Mouse (Mus musculus) C2C12 (cell line): ENCODE data around the gene Nuak2. TPM values are rescaled to one million over a fixed set of nuclear protein-coding genes. Genes with fewer than 3 reads are reported as not detected.
"Not testable (repeated sequence)": the region's sequence is repeated elsewhere in the genome, so short reads cannot be mapped to it uniquely, and the experiment has no call there.

ENCODE experiments used
- H3K27me3 ChIP-seq: one replicate; pipeline ENCODE4 v1.6.1; 2011; ENCODE audit not compliant: control insufficient read depth, insufficient read depth, insufficient read length
- H3K36me3 ChIP-seq: one replicate; pipeline ENCODE4 v1.6.1; 2011; ENCODE audit not compliant: control insufficient read depth, insufficient read depth
- H3K4me3 ChIP-seq: one replicate; pipeline ENCODE4 v1.5.1; 2011; ENCODE audit warnings: mild to moderate bottlenecking, control low read depth; ENCODE audit not compliant: poor library complexity, insufficient read depth, severe bottlenecking
- H3K79me2 ChIP-seq: one replicate; pipeline ENCODE4 v1.6.1; 2011; ENCODE audit not compliant: control insufficient read depth, insufficient read depth
- H3K79me3 ChIP-seq: one replicate; pipeline ENCODE4 v1.6.1; 2011; ENCODE audit warnings: low read depth, control low read depth
- H3ac ChIP-seq: one replicate; pipeline ENCODE3; 2011; ENCODE audit warnings: low read depth; ENCODE audit not compliant: control insufficient read depth, insufficient read length
- CEBPB ChIP-seq: IDR thresholded peaks from one replicate; pipeline ENCODE4 v1.6.1; 2011; ENCODE audit warnings: low read depth, mild to moderate bottlenecking, control low read depth, moderate library complexity
- CTCF ChIP-seq: IDR thresholded peaks from one replicate; pipeline ENCODE4 v1.5.1; 2011; ENCODE audit not compliant: control insufficient read depth, insufficient read depth, insufficient read length
- FOSL1 ChIP-seq: IDR thresholded peaks from one replicate; pipeline ENCODE4 v1.8.0; 2011; ENCODE audit warnings: mild to moderate bottlenecking, low read length; ENCODE audit not compliant: poor library complexity, insufficient read depth, severe bottlenecking
- MAX ChIP-seq: IDR thresholded peaks from one replicate; pipeline ENCODE4 v1.6.1; 2011; ENCODE audit warnings: mild to moderate bottlenecking, control low read depth
- MYOD1 ChIP-seq: IDR thresholded peaks from one replicate; pipeline ENCODE4 v1.6.1; 2011; ENCODE audit warnings: low read depth; ENCODE audit not compliant: control insufficient read depth, insufficient read length
- MYOG ChIP-seq: IDR thresholded peaks from one replicate; pipeline ENCODE4 v1.6.1; 2011; ENCODE audit not compliant: control insufficient read depth, insufficient read length; ENCODE audit errors: extremely low read depth
- USF1 ChIP-seq: IDR thresholded peaks from one replicate; pipeline ENCODE4 v1.6.1; 2011; ENCODE audit warnings: low read depth, mild to moderate bottlenecking, control low read depth, moderate library complexity
- polyA plus RNA-seq: library from polyadenylated mRNA; unstranded; fragments of >200 nt; fragmentation: generic; extraction: Trizol; gene quantifications from one replicate; pipeline ENCODE4 v1.2.1, GENCODE M21; 2012; ENCODE audit warnings: missing spikeins

Nuak2 gene
- polyA plus RNA-seq, 1 experiment: 11.7 TPM

GRCm38 (mm10) chr1:132346134-132346851, 30.4 kb downstream of the Nuak2 start:
- Histone ChIP-seq H3K4me3 (no peak overlapping the region), H3K27me3 (no peaks in the 10 kb centered on the region), H3K79me2 (peaks cover 46% of the 10 kb centered on the region), H3K36me3 (peaks cover 10% of the 10 kb centered on the region), H3K79me3 (peaks cover 6% of the 10 kb centered on the region), H3ac (peak overlapping the region; percentile 55)
- TF ChIP-seq CEBPB (no peak), MAX (peak; percentile 44), FOSL1 (no peak), USF1 (no peak), MYOG (no peak), CTCF (no peak), MYOD1 (peak; percentile 46)

GRCm38 (mm10) chr1:132346951-132347350, 31.0 kb downstream of the Nuak2 start:
- Histone ChIP-seq H3K79me3 (peaks cover 6% of the 10 kb centered on the region), H3K79me2 (peaks cover 46% of the 10 kb centered on the region), H3K36me3 (peaks cover 10% of the 10 kb centered on the region), H3ac (peak overlapping the region; percentile 55), H3K27me3 (no peaks in the 10 kb centered on the region), H3K4me3 (no peak overlapping the region)
- no peak for TF ChIP-seq MYOG
- TF ChIP-seq MYOD1: no peak
- no peak for TF ChIP-seq USF1
- TF ChIP-seq FOSL1: no peak
- TF ChIP-seq MAX: no peak
- no peak for TF ChIP-seq CEBPB
- no peak for TF ChIP-seq CTCF

GRCm38 (mm10) chr1:132348401-132348800, 32.5 kb downstream of the Nuak2 start:
- no peaks in the 10 kb centered on the region for H3K27me3 ChIP-seq
- peaks cover 32% of the 10 kb centered on the region for H3K79me2 ChIP-seq
- no peak overlapping the region for H3K4me3 ChIP-seq
- no peak for TF ChIP-seq MYOD1
- no peak for TF ChIP-seq CTCF
- no peak for TF ChIP-seq USF1
- no peak for TF ChIP-seq CEBPB
- TF ChIP-seq FOSL1: no peak
- TF ChIP-seq MAX: no peak
- TF ChIP-seq MYOG: no peak
- H3K36me3 ChIP-seq: peaks cover 10% of the 10 kb centered on the region
- no peak overlapping the region for H3ac ChIP-seq
- H3K79me3 ChIP-seq: peaks cover 4% of the 10 kb centered on the region

- not testable (repeated sequence) for H3K79me3 ChIP-seq, H3K4me3 ChIP-seq, H3K27me3 ChIP-seq, H3ac ChIP-seq
- Histone ChIP-seq H3K79me2 (peaks cover 26% of the 10 kb centered on the region), H3K36me3 (peaks cover 10% of the 10 kb centered on the region)
These were observed 33.1 kb downstream of the Nuak2 start for GRCm38 (mm10) chr1:132349049-132349448.

- not testable (repeated sequence) for H3K27me3 ChIP-seq, H3ac ChIP-seq, H3K79me3 ChIP-seq, H3K4me3 ChIP-seq
- peaks cover 21% of the 10 kb centered on the region for H3K79me2 ChIP-seq
- H3K36me3 ChIP-seq: peaks cover 10% of the 10 kb centered on the region
These were observed 33.7 kb downstream of the Nuak2 start for GRCm38 (mm10) chr1:132349601-132350000.

- Histone ChIP-seq H3K36me3 (no peaks in the 10 kb centered on the region), H3K4me3 (no peak overlapping the region), H3K79me2 (peaks cover 11% of the 10 kb centered on the region), H3K79me3 (no peaks in the 10 kb centered on the region), H3ac (no peak overlapping the region), H3K27me3 (no peaks in the 10 kb centered on the region)
- TF ChIP-seq USF1 (no peak), MYOG (no peak), FOSL1 (no peak), MAX (no peak), CEBPB (no peak)
These were observed 35.1 kb downstream of the Nuak2 start for GRCm38 (mm10) chr1:132351058-132351457.
